Mouse (Mus musculus): ENCODE results near the gene E330021D16Rik. TPM values are rescaled to one million over a fixed set of nuclear protein-coding genes. Genes with fewer than 3 reads are reported as not detected.

The E330021D16Rik gene
- total and polyA plus RNA-seq, 3 experiments, result not detected

- dilution Hi-C loops (cut with MboI; ENCODE audit: extremely low pct_ligation_motif_present, extremely low pct_unique_long_range_greater_than_20kb, low sequenced_read_pairs), result no loop called here
These were observed 2.5 kb upstream of the E330021D16Rik start for GRCm38 (mm10) chr6:136417864-136418263.

GRCm38 (mm10) chr6:136413856-136414362 lies 1.5 kb downstream of the E330021D16Rik start:
- H3K9me3 ChIP-seq (replicated peaks; ENCODE audit: low read length), result no peaks in the 10 kb centered on the region
- H3K4me3 ChIP-seq (replicated peaks in 1 of 3; ENCODE audit: low read depth in 2 of 3, low read length in 2 of 3, poor library complexity in 1 of 3), result no peak overlapping the region
- no peak overlapping the region for H3K4me2 ChIP-seq (ENCODE audit: insufficient read depth, low read depth, poor library complexity, severe bottlenecking)
- H3K27me3 ChIP-seq (replicated peaks), result peaks cover 7% of the 10 kb centered on the region
- TF ChIP-seq ELF1 (IDR thresholded peaks at IDR 0.05; ENCODE audit: low read depth, low read length), result no peak
- no peak for TF ChIP-seq USF2 (conservative IDR thresholded peaks at IDR 0.05; ENCODE audit: low read depth, low read length)
- no peak for TF ChIP-seq GABPA (IDR thresholded peaks at IDR 0.05; ENCODE audit: insufficient replicate concordance, low read depth, low read length)
- TF ChIP-seq MAZ (IDR thresholded peaks at IDR 0.05; ENCODE audit: low read depth, low read length), result no peak
- no peak for TF ChIP-seq CTCF (conservative IDR thresholded peaks at IDR 0.05 in 1 of 2, IDR thresholded peaks at IDR 0.05 in 1 of 2; ENCODE audit: low read depth in 2 of 2, low read length in 2 of 2)
- no peak for TF ChIP-seq TCF12 (IDR thresholded peaks at IDR 0.05; ENCODE audit: low read depth, low read length)
- no peak for TF ChIP-seq KAT2A (IDR thresholded peaks at IDR 0.05; ENCODE audit: insufficient replicate concordance, low read length)
- TF ChIP-seq NELFE (IDR thresholded peaks at IDR 0.05; ENCODE audit: low read depth, low read length), result no peak
- TF ChIP-seq RCOR1 (conservative IDR thresholded peaks at IDR 0.05; ENCODE audit: low read depth, low read length), result no peak
- TF ChIP-seq MAFK (IDR thresholded peaks at IDR 0.05; ENCODE audit: insufficient replicate concordance, low read length), result no peak
- TF ChIP-seq JUN (IDR thresholded peaks at IDR 0.05; ENCODE audit: insufficient read depth, low read depth, low read length), result no peak
- TF ChIP-seq JUND (conservative IDR thresholded peaks at IDR 0.05; ENCODE audit: low read depth, low read length), result no peak
- H3K79me2 ChIP-seq (replicated peaks; ENCODE audit: control insufficient read depth, extremely low read depth, insufficient read depth, poor library complexity, severe bottlenecking), result no peaks in the 10 kb centered on the region
- no peak overlapping the region for H3K27ac ChIP-seq (ENCODE audit: insufficient read depth, low read depth)
- H3K4me1 ChIP-seq (ENCODE audit: control insufficient read depth in 1 of 2, insufficient read depth in 2 of 2), result no peaks in the 10 kb centered on the region
- no peak overlapping the region for H3K9ac ChIP-seq (ENCODE audit: insufficient read depth, low read depth)
- in situ Hi-C loops (cut with MboI; ENCODE audit: low pct_ligation_motif_present, low pct_unique_long_range_greater_than_20kb, low sequenced_read_pairs), result no loop called here
- DNase-seq (ENCODE audit: extremely low read depth), result no peak
- dilution Hi-C loops (cut with MboI; ENCODE audit: extremely low pct_ligation_motif_present, extremely low pct_unique_long_range_greater_than_20kb, low sequenced_read_pairs), result no loop called here
- H3K36me3 ChIP-seq (replicated peaks in 1 of 2; ENCODE audit: control insufficient read depth in 1 of 2, insufficient read depth in 1 of 2, low read length in 1 of 2), result no peaks in the 10 kb centered on the region

More at GRCm38 (mm10) chr6:136417864-136418263, 2.5 kb upstream of the E330021D16Rik start:
- peaks cover 6% of the 10 kb centered on the region for H3K27me3 ChIP-seq (replicated peaks)
- TF ChIP-seq CTCF (conservative IDR thresholded peaks at IDR 0.05 in 1 of 2, IDR thresholded peaks at IDR 0.05 in 1 of 2; ENCODE audit: low read depth in 2 of 2, low read length in 2 of 2) (no peak), ZC3H11A (IDR thresholded peaks at IDR 0.05; ENCODE audit: low read depth, low read length) (no peak), BHLHE40 (IDR thresholded peaks at IDR 0.05; ENCODE audit: low read depth, low read length) (no peak), POLR2A (IDR thresholded peaks at IDR 0.05; ENCODE audit: low read depth, low read length) (no peak), MXI1 (IDR thresholded peaks at IDR 0.05; ENCODE audit: low read depth, low read length) (no peak), NELFE (IDR thresholded peaks at IDR 0.05; ENCODE audit: low read depth, low read length) (no peak)
- in situ Hi-C loops (cut with MboI; ENCODE audit: low pct_ligation_motif_present, low pct_unique_long_range_greater_than_20kb, low sequenced_read_pairs), result no loop called here
- no peaks in the 10 kb centered on the region for H3K36me3 ChIP-seq (replicated peaks in 1 of 2; ENCODE audit: control insufficient read depth in 1 of 2, insufficient read depth in 1 of 2, low read length in 1 of 2)
- H3K79me2 ChIP-seq (replicated peaks; ENCODE audit: control insufficient read depth, extremely low read depth, insufficient read depth, poor library complexity, severe bottlenecking), result no peaks in the 10 kb centered on the region
- H3K4me3 ChIP-seq (replicated peaks in 1 of 3; ENCODE audit: low read depth in 2 of 3, low read length in 2 of 3, poor library complexity in 1 of 3), result no peak overlapping the region
- H3K4me2 ChIP-seq (ENCODE audit: insufficient read depth, low read depth, poor library complexity, severe bottlenecking), result no peak overlapping the region
- no peak for DNase-seq (ENCODE audit: extremely low read depth)
- no peaks in the 10 kb centered on the region for H3K9me3 ChIP-seq (replicated peaks; ENCODE audit: low read length)
- H3K4me1 ChIP-seq (ENCODE audit: control insufficient read depth in 1 of 2, insufficient read depth in 2 of 2), result peaks cover 0 to 4% of the 10 kb centered on the region in 2 experiments; a peak in 1 of 4 replicates
- no peak overlapping the region for H3K9ac ChIP-seq (ENCODE audit: insufficient read depth, low read depth)
- H3K27ac ChIP-seq (ENCODE audit: insufficient read depth, low read depth), result no peak overlapping the region

All from CH12.LX (cell line).